11 mouse cellular contexts compared by ENCODE assay signal in the genomic region with DNA sequence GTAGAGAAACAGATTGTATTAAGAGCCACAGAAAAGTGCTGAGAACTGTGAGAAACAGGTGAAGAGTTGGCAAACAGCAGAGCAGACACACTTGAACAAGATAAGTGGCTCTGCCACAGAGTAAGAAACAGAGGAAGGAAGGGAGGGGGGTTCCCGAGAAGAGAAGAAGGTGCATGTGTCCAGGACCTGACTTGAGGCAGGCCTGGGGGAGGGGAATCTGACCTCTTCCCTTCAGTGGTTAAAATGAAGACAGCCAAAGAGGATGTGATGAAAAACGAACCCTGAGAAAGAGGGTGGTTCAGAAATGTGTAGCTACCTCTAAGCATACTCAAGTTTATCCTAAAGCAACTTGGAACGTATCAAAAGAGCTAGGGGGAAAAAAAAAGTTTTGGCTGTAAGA.
A peak's percentile ranks its signal among the peaks of the same experiment; 100 is the strongest.
DNase-seq lines count a peak whose midpoint lies in the region.
"Had no signal": no experiment of that assay in that cellular context is flagged by ENCODE, and none has a peak within 500 bp of the region (broad histone marks: within the 10 kb centered on the region; RNA-seq: fewer than 3 reads in every experiment).

No protein-coding gene starts in this region.

- peak; percentile 41 for DNase-seq in layer of hippocampus, adult 11-12 months (ENCODE audit: low spot score)
- DNase-seq in layer of hippocampus, adult 9-10 months (ENCODE audit: low spot score) = no peak
- peak; percentile 40 to 44 for DNase-seq in B cell, adult 2 months
- peak; percentile 78 for DNase-seq in induced T-regulatory cell, adult 2 months (ENCODE audit: low read depth)
- DNase-seq in natural killer cell, adult 2 months (ENCODE audit: low spot score in 2 of 2) = peak; percentile 29 to 40
- DNase-seq in ovary, postnatal 14 days (ENCODE audit: low spot score) = no peak
- DNase-seq in frontal cortex, postnatal 14 days (ENCODE audit: low spot score in 2 of 2) = no peak
- DNase-seq in urinary bladder, postnatal 10 days (ENCODE audit: low spot score) = no peak
- DNase-seq: adrenal gland, adult 8-10 months; cerebellum, postnatal 25 days; gastrocnemius, postnatal 14 days had no signal

Comparison
In these comparisons a context has a peak if more than half of its experiments do, and no peak if none do; other contexts are left out.
1. DNase-seq: peak in layer of hippocampus, adult 11-12 months (single experiment), B cell, adult 2 months (2 of 2), induced T-regulatory cell, adult 2 months (single experiment) and natural killer cell, adult 2 months (2 of 2); none in layer of hippocampus, adult 9-10 months (single experiment), ovary, postnatal 14 days (single experiment), frontal cortex, postnatal 14 days (0 of 2) and urinary bladder, postnatal 10 days (single experiment).